Mouse (Mus musculus) lung, adult 2 months (tissue): ENCODE results near the gene Sh3bp1.
A peak's percentile ranks its signal among the peaks of the same experiment; 100 is the strongest.

Experiments
- CTCF ChIP-seq: fragments of 200-500 bp; IDR thresholded peaks from 2 replicates; pipeline ENCODE4 v1.5.1; 2011; ENCODE audit warnings: mild to moderate bottlenecking, low read length, control low read depth; ENCODE audit not compliant: insufficient read depth
- POLR2A ChIP-seq: fragments of 200-500 bp; IDR thresholded peaks from 2 replicates; pipeline ENCODE4 v1.6.1; 2011; ENCODE audit warnings: low read depth, mild to moderate bottlenecking, control low read depth, low read length, borderline replicate concordance; ENCODE audit errors: extremely low read depth

DNA sequence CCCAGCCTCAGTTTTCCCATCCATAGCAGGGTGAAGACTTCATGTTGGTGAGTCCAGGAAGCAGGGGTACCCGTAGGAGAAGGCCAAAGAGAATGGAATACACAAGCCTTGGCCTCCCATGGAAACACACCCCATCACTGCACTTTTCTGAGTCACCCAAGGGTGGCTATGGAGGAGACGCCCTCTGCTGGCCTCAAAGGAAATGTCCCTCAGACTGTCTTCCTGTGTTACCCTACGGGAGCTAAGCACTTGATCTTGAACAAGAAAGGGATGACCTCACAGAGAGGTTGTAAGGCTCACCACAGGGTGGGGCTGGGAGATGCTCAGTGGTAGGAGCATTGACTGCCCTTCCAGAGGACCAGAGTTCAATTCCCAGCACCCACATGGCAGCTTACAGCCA, 32.0 kb downstream of the Sh3bp1 start:
- TF ChIP-seq CTCF = peak; percentile 79
- TF ChIP-seq POLR2A = no peak
